In the genomic region with DNA sequence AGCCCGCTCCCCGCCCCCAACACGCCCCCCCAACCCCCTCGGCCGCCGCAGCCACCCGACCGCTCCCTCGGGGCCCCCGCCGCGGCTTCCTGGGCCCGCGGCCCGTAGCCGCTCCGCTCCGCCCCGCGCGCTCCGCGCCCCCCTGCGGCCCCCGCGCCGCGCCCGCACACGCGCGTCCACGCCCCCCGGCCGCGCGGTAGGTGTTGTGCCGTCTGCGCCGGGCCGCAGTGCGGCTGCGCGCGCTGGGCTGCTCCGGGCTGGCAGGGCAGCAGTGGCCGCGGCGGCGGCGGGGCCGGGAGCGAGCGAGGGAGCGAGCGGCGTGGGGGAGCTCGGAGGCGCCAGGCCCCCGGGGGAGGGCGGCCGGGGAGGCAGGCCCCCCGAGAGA, we compare ENCODE assay signal across 2 mouse cellular contexts.
A peak's percentile ranks its signal among the peaks of the same experiment; 100 is the strongest.
TF ChIP-seq lines count a peak whose summit lies in the region.

Gene Rfx7 (plus strand): TSS at position 245 of the 385 bp plus-strand sequence.

TF ChIP-seq in CH12.LX, 34 proteins besides CTCF, POLR2A, EP300 and RAD21 (continued from another document):
- TF ChIP-seq POLR2AphosphoS2 (IDR thresholded peaks at IDR 0.05; ENCODE audit: low read depth, low read length) (no peak), JUND (conservative IDR thresholded peaks at IDR 0.05; ENCODE audit: low read depth, low read length) (no peak), GABPA (IDR thresholded peaks at IDR 0.05; ENCODE audit: insufficient replicate concordance, low read depth, low read length) (no peak), NRF1 (IDR thresholded peaks at IDR 0.05; ENCODE audit: low read depth, low read length) (peak; percentile 87), ZMIZ1 (IDR thresholded peaks at IDR 0.05; ENCODE audit: low read depth, low read length) (no peak), TBP (conservative IDR thresholded peaks at IDR 0.05; ENCODE audit: low read depth, low read length) (no peak)

TF ChIP-seq in myocyte, 11 proteins besides CTCF, POLR2A, EP300 and RAD21 (continued from another document):
- no peak for TF ChIP-seq TCF12 (IDR thresholded peaks at IDR 0.05; ENCODE audit: insufficient read depth, poor library complexity, severe bottlenecking)
- no peak for TF ChIP-seq SRF (IDR thresholded peaks at IDR 0.05; ENCODE audit: control insufficient read depth, insufficient read length, low read depth)
- no peak for TF ChIP-seq TCF3 (IDR thresholded peaks at IDR 0.05; ENCODE audit: insufficient read length, low read depth)
- peak; percentile 18 for TF ChIP-seq POLR2AphosphoS2 (IDR thresholded peaks at IDR 0.05; ENCODE audit: insufficient read length, low read depth)
- no peak for TF ChIP-seq USF1 (IDR thresholded peaks at IDR 0.05; ENCODE audit: low read depth)
- no peak for TF ChIP-seq CEBPB (IDR thresholded peaks at IDR 0.05; ENCODE audit: insufficient read depth, poor library complexity, severe bottlenecking)
- no peak for TF ChIP-seq E2F4 (IDR thresholded peaks at IDR 0.05; ENCODE audit: insufficient read depth)
